Mouse (Mus musculus): ENCODE data around the gene Bad. TPM values are rescaled to one million over a fixed set of nuclear protein-coding genes. Genes with fewer than 3 reads are reported as not detected.
A peak's percentile ranks its signal among the peaks of the same experiment; 100 is the strongest.

Gene Bad
- total RNA-seq, 2 experiments from 2014 or later, result 48.6 to 54.5 TPM

GRCm38 (mm10) chr19:6934195-6934977 lies 7.3 kb upstream of the Bad start, which contains the start of gene Kcnk4:
Kcnk4 (minus strand) TSS chr19:6934515.
- no peak for DNase-seq

- DNase-seq, result peak in 1 of 2 experiments; percentile 29
Observed at GRCm38 (mm10) chr19:6936299-6936698, 5.4 kb upstream of the Bad start.

GRCm38 (mm10) chr19:6937541-6938465 lies 3.9 kb upstream of the Bad start:
- DNase-seq, result no peak

- no peak for DNase-seq
Observed at GRCm38 (mm10) chr19:6939106-6940002, 2.3 kb upstream of the Bad start.

GRCm38 (mm10) chr19:6940396-6941351 lies 987 bp upstream of the Bad start:
- no peak for DNase-seq

GRCm38 (mm10) chr19:6942249-6942691 lies 609 bp downstream of the Bad start, which contains the start of gene Gpr137:
Gpr137 (minus strand) TSS chr19:6942480.
- DNase-seq, result peak; percentile 98

- DNase-seq, result no peak
Observed at GRCm38 (mm10) chr19:6942764-6943163, 1.1 kb downstream of the Bad start.

GRCm38 (mm10) chr19:6943709-6944108 lies 2.0 kb downstream of the Bad start:
- no peak for DNase-seq

GRCm38 (mm10) chr19:6947742-6948141 lies 6.1 kb downstream of the Bad start:
- DNase-seq, result no peak

GRCm38 (mm10) chr19:6948186-6948585 lies 6.5 kb downstream of the Bad start:
- DNase-seq, result no peak

- no peak for DNase-seq
Observed at GRCm38 (mm10) chr19:6949532-6949931, 7.9 kb downstream of the Bad start.

GRCm38 (mm10) chr19:6949951-6950350 lies 8.3 kb downstream of the Bad start:
- DNase-seq, result no peak

GRCm38 (mm10) chr19:6950613-6951153 lies 9.0 kb downstream of the Bad start:
- DNase-seq, result peak; percentile 63 to 74

- peak; percentile 97 for DNase-seq
Observed at GRCm38 (mm10) chr19:6951381-6951968, 9.8 kb downstream of the Bad start.

- peak; percentile 91 to 94 for DNase-seq
Observed at GRCm38 (mm10) chr19:6951994-6952711, 10.5 kb downstream of the Bad start.

GRCm38 (mm10) chr19:6952712-6953037 lies 11.0 kb downstream of the Bad start:
- DNase-seq, result peak; percentile 83 to 90

- peak; percentile 55 to 77 for DNase-seq
Observed at GRCm38 (mm10) chr19:6954046-6954445, 12.4 kb downstream of the Bad start.

- no peak for DNase-seq
Observed at GRCm38 (mm10) chr19:6955424-6955823, 13.8 kb downstream of the Bad start.

- peak in 1 of 2 experiments; percentile 55 for DNase-seq
Observed at GRCm38 (mm10) chr19:6956461-6956860, 14.8 kb downstream of the Bad start.

Data from adrenal gland, postnatal 36 days (tissue).